Mouse (Mus musculus): ENCODE measurements around the gene Ascc1. TPM values are rescaled to one million over a fixed set of nuclear protein-coding genes. Genes with fewer than 3 reads are reported as not detected.

Ascc1 gene
- 10 to 100 TPM; 20.2 to 22.0 TPM for total RNA-seq (2021)

GRCm38 (mm10) chr10:60002673-60003212 is at the start of gene Ascc1, which contains the start of gene Anapc16:
Gene Ascc1, plus strand, starts transcription at chr10:60002805.
Gene Anapc16, minus strand, starts transcription at chr10:60003135.
- DNase-seq: peak; percentile 98

DNA sequence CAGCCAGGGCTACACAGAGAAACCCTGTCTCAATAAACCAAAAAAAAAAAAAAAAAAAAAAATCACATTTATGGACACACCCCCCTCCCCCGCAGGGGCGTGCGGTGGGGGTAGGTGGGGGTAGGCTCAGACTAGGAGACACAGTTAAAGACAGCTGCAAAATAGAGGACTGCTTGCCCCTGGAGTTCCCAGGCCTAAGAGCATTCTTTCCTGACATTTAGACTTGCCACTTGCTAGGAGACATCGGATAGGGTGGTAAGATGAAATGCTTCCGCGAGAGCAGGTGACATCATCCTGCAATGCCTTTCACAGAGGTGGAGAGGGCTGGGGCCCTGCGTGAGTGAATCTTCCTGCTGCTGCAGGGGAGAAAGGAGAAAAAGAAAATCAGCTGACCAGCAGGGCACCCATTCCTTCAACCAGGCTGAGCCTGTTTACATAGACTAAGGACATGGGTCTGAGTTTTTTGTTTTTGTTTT is 49.0 kb upstream of the Ascc1 start:
- no peak for DNase-seq

DNA sequence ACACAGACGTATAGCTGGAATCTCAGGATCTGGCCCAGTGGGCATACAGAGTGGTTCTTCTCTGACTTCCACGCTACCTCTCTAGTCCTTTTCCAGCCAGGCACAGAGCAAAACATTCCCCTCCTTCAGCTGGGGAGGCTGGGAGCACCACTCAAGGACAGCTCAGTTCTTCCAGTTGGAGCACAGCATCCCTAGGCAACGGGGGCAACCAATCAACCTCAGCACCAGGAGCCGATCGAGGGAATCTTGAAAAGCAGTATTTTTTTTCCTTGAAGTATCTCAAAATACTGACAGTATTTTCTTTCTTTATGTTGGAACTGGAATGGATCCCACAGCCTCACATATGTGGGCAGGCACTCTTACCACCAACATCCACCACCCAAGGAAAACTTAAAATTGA is 45.9 kb upstream of the Ascc1 start:
- DNase-seq: no peak

DNA sequence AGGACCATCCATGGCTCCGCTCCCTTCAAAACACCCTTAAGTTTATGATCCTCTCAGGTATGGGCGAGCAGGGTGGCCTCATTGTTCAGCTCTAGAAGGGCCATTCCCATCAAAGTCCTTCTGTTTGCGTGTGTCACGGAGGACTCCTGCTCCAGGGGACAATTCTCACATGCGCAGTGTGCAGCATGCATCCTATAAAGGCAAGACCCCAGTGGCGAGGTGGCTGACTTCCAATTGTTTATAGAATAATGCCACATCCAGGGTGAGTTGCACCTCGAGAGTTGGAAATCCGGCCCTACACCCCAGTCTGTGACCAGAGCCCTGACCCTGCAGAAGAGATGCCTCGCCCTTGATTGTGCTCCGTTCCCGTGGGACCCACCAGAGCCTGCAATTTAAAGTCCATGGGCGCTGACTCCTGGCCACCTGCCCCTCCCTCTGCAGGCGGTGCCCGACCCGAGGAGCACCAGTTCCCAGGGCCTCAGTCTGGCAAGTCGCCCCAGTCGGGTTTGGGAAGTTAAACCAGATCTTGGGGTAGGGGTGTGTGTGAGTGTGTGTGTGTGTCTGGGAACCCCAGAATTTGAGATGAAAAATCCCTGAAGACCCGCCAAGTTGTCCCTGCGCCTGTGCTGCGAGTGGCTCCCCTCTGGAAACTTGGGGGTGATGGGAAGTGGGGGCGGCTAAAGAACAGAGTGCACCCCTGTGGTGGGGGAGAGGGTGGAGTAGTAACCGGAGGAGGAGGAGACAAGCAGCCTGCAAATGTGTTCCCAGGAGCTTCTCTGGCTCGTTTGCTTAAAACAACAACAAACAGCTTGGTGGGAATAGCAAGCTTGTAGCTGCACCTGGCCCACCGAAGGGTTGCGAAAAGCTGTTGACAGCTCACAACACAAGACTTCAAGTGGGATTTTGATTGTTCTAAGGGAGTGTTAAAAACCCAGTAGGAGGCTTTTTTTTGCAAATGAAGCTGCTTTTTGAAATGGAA is 45.1 kb upstream of the Ascc1 start:
- DNase-seq: peak; percentile 55

DNA sequence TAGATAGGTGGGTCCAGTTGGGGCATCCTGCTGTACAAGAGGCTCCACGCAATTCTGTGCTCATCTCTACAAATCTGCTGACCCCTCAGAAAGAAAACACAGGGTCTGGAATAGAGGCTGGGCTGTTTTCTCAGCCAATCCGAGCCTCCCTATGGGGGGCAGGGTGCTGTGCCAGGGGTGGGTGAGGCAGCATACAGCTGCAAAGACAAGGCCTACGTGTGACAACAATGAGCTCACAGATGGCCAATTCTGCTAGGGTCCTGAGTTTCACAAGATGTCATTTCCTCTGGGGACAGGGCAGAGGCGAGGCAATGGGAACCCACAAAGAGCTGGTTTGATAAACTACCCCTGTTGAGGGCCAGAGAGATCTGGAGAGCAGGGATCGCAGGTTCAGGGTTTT is 44.1 kb upstream of the Ascc1 start:
- DNase-seq: no peak

- DNase-seq: no peak
Measured at GRCm38 (mm10) chr10:59959517-59959916, 43.1 kb upstream of the Ascc1 start.

DNA sequence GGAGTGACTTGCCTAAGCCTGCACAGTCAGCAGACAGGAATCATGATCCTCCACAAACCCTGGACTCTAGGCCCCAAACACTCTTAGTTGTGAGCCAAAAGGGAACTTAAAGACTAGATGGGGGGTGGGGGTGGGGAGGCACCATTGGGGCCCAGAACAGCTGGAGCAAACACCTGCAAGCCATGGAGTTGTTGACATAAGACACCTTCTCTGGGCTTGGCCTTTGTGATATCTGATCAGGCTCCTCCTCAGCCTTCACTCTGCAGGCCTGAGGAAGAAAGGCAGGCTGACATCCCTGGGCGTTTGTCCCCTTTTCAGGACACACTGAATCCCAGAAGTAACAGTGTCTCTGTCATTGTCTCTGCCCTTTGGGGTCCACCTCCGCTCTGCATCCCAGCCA is 39.0 kb upstream of the Ascc1 start:
- no peak for DNase-seq

DNA sequence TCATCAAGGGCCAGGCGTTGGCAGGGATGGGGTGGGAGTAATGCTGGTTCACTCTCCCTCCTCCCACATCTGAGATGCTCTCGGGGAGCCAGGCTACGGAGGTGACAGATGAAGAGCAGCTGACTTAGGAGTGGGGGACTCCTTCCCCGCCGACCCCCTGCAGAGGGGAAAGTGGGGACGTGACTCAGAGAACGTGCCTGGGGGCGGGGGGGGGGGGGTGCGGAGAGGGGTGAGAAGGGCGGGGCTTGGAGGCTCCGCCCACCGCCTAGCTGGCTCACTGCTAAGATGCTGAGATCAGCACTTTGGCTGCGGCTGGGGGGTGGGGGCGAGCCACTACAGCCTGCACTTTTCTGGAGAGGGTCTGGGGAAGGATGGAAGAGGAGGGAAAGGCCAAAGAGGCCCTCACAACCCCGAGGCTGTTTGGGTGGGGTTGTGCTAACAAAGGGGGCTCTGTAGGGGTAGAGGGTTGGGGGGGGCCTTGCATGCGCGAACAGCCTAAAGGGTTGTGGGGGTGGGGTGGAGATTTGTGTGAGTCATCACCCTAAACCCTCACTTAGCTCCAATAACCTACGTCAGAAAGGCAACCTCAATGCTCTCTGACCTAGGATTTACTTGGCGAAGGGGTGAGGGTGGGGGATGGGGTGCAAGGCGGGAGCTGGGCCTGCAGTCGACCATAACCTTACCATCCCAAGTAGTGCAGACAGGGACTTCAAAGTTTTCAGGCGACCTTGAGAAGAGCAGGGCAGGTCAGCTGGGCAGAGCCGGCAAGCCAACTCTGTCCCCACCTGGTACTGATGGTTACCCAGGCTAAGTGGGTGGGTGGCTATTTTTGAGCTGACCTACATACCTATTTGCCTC is 37.9 kb upstream of the Ascc1 start:
- DNase-seq: no peak

DNA sequence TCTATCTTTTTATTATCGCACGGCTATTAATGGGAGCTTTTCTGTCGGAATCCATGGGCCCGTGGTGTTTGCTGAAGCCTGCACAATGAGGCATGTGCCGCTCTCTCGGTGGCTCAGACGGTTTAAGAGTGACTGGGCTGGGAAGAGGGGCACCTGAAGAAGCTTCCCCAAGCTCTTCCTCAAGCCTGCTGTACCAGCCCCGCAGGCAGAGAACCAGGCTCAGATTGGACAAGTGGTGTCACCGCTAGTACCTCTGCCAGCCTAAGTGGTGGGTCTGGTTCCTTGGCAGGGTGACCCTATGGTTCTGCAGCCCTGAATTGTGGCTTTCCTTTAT is 37.3 kb upstream of the Ascc1 start:
- no peak for DNase-seq

DNA sequence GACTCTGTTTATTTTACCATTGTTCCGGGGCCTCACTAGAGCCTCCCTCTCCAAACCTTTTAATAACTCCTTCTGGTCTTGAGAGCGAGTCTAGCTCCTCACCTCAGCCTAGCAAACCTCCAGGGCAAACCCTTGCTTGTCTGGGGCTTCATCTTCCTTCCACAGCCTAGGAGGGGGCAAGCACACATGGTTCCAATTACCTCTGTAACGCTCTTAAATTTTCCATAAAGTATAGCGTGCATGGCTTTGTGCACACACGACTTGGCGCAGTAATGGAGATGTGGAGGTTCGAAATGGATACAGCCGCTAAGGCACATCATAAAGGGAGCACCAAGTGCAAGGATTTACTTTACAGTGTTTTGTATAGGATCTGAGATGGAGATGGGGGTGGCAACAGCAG is 36.8 kb upstream of the Ascc1 start:
- DNase-seq: no peak

- DNase-seq: no peak
Measured at GRCm38 (mm10) chr10:59966743-59967142, 35.9 kb upstream of the Ascc1 start.

DNA sequence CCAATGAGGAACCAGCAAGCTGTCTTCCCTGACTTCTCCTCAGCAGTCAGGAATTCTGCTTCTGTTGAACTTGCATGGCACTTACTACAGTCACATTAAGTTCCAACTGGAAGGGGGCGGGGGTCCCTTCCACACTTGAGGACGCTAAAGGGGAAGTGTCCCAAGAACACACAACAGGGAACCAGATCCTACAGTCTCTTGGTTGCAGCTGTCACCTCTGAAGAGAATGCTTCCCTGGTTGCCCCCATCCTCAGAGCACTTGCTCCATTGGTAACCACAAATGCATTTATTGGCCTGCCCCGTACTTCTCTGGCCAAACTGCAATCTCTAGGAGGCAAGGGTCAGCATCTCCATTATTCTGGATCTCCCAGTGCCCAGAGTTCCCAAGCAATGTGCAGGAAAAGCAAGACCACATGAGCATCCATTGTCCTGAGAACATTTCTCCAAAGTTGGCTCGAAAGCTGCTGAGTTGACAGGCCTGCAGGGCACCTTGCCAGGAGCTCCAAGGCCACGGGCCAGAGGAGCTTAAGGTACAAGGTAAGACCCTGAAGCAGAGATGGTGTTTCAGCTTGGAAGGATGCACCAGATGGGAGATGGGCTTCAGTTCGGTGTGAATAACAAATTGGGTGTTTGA is 35.2 kb upstream of the Ascc1 start:
- peak; percentile 78 for DNase-seq

GRCm38 (mm10) chr10:59969821-59970449 is 32.7 kb upstream of the Ascc1 start:
- peak; percentile 76 for DNase-seq

GRCm38 (mm10) chr10:59970450-59971062 is 32.0 kb upstream of the Ascc1 start:
- no peak for DNase-seq

DNA sequence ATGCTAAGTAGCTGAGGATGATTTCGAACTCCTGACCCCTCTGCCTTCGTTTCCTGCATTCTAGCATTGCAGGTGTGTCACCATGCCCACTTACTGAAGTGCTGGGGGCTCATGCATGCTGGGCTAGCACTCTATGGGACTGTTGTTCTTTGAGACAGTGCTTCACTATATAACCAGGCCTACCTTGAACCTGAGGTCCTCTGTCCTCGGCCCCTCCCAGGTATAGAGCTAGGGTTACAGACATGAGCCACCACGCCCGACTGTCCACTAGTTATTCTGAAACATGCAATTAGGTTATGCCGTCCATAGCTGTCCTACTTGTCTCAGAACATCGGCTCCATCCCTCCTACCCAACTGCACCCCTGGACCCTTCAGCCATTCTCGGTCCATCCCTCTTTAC is 30.8 kb upstream of the Ascc1 start:
- DNase-seq: no peak

DNA sequence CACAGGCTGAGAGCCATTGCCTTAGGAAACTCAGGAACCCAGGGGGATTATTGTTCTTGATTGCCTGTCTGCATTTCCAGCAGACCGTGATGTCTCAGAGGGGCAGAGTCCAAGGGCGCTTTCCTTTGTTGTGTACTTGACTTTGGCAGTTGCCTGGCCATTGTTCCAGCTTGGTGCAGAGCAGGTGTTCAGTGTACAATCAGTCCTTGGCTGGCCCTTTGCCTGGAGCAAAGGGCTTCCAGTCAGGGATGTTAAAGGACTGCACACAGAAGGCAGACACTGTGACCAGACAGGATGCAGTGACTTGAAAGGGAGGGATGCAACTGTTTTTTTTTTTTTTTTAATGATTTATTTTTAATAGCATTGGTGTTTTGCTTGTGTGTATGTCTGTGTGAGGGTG is 30.1 kb upstream of the Ascc1 start:
- peak; percentile 75 for DNase-seq

DNA sequence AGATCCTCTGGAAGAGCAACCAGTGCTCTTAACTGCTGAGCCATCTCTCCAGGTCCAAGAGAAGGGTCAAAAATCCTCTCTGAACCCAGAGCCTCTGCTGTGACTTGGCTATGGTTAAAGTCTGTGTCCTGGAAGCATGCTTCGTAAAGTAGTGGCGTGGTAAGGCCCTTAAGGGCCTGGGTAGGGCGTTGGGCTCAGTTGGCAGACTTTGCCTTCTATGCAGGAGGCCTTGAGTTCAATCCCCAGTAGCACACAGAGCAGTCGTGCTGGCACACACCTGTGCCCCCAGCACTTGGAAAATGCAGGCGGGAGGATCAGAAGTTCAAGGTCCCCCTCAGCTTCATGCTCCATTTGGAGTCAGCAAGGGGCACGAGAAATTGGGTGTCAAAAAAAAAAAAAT is 29.6 kb upstream of the Ascc1 start:
- no peak for DNase-seq

- DNase-seq: no peak
Measured at GRCm38 (mm10) chr10:59973400-59973799, 29.2 kb upstream of the Ascc1 start.

DNA sequence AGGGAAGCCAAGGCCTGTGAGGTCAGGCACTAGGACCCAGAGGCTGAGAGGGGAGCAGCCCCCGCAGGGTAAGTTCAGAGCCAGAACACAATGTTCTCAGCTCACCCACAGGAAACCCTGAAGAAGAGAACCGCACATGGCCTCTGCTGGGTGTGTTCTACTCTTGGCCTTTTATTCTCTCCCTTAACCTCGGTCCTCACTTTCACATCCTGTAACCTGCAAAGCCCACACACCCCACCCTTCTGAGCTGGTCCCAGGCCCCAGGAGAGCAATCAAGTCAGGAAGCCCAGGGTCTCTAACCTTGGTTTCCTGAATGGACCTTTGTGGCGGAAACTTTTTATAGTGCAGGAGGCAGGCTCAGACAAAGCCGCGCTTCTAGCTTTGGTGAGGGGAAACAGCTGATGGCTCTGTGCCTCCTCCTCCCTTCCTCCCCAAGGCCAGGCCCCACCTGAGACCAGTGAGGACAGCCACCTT is 28.4 kb upstream of the Ascc1 start:
- peak; percentile 73 for DNase-seq

- DNase-seq: peak; percentile 44
Measured at GRCm38 (mm10) chr10:59974786-59975185, 27.8 kb upstream of the Ascc1 start.

DNA sequence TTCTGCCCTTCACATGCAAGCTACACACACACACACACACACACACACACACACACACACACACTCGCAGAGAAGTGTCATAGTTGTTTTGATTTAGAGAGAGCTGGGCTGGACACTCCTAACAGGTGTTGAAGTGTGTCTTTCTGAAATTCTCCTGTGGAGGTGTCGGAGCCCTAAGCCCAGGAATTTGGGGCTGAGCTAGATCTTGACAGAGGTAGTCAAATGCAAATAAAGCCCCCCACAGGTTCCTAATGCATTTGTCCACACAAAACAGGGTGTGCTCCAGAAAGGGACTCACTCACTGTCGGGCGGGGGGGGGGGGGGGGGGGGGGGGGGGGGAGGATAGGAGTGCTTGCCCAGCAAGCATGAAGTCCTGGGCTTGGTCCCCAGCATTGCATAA is 25.5 kb upstream of the Ascc1 start:
- no peak for DNase-seq
